Mouse (Mus musculus) brain, embryonic 18.5 days (tissue): ENCODE data around the gene Gm4881.
A peak's percentile ranks its signal among the peaks of the same experiment; 100 is the strongest.
"Not testable (repeated sequence)": the region's sequence is repeated elsewhere in the genome, so short reads cannot be mapped to it uniquely, and the experiment has no call there.

Experiments
- DNase-seq: peaks from one replicate; pipeline ENCODE4 v3.0.0-alpha.2; 2012; ENCODE audit warnings: low read depth, low spot score

Gm4881 gene

DNA sequence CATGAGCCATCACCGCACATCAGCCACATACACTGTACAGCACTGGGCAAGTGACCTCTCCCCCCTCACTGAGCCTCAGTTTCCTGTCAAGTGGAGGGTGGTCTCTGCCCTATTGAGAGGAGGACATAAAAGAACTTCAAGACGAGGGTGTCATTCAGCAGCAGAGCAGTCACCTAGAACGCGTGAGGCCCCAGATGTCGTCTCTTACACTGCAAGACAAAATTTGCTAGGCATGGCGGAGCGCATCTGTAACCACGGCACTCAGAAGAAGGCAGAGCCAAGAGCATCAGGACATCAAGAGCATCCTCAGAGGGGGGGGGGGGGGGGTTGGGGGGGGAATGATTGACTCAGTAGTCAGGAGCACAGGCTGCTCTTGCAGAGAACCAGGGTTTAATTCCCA lies 48.0 kb downstream of the Gm4881 start:
- no peak for DNase-seq

- not testable (repeated sequence) for DNase-seq
Observed at GRCm38 (mm10) chr7:24895749-24896148, 48.5 kb downstream of the Gm4881 start.

- no peak for DNase-seq
Observed at GRCm38 (mm10) chr7:24892125-24892583, 52.1 kb downstream of the Gm4881 start.

- no peak for DNase-seq
Observed at GRCm38 (mm10) chr7:24891241-24892124, 52.8 kb downstream of the Gm4881 start.

- DNase-seq = no peak
Observed at GRCm38 (mm10) chr7:24890281-24891216, 53.7 kb downstream of the Gm4881 start.

DNA sequence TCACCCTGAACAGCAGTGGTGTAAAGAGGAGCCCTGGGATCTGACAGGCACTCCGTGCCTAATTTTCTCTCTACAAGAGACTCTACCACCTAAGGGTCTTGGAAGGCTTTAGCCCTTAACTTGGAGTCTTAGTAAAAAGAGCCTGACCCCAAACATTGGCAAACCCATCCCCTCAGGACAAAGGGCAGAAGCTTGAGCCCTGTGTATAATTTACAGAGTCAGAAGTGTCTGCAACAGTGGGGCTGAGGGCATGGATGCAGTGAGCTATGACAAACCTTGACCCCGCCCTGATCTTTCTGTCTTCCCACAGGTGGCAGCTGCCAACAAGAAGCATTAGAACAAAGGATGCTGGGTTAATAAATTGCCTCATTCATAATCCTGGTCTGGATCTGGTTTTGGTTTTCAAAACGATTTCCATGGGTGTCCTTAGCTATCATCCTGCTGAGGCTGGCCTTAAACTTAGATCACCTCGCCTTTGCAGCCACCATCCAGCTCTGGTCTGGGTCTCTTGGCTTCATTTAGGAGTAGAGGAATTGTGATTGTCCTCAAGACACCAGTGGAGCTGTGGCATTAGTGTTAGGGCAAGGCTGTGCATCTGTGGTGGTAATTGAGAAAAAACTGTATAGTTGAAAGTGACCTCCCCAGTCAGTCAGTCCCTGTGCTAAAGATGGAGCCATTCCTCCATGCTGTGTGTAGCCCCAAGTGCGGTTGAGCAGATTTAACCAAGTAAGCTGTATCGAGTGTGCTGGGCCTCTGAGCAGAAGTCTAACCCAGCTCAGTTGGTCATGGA lies 54.7 kb downstream of the Gm4881 start:
- no peak for DNase-seq

GRCm38 (mm10) chr7:24887096-24887495 lies 57.2 kb downstream of the Gm4881 start:
- no peak for DNase-seq

DNA sequence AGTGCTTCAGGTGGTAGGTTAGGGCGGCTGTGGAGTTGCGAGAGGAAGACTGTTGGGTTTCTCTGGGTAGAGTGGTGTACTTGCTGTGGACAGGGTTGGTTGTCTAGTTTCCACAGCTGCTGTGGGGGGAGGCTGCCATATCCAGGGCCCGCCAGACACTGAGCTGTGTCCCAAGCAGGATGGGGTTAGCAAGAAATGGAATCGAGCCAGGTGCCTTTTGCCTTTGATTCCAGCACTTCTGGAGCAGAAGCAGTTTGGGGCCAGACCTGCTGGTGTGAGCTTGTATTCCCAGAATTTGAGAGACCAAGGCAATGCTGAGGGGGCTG lies 58.0 kb downstream of the Gm4881 start:
- no peak for DNase-seq

DNA sequence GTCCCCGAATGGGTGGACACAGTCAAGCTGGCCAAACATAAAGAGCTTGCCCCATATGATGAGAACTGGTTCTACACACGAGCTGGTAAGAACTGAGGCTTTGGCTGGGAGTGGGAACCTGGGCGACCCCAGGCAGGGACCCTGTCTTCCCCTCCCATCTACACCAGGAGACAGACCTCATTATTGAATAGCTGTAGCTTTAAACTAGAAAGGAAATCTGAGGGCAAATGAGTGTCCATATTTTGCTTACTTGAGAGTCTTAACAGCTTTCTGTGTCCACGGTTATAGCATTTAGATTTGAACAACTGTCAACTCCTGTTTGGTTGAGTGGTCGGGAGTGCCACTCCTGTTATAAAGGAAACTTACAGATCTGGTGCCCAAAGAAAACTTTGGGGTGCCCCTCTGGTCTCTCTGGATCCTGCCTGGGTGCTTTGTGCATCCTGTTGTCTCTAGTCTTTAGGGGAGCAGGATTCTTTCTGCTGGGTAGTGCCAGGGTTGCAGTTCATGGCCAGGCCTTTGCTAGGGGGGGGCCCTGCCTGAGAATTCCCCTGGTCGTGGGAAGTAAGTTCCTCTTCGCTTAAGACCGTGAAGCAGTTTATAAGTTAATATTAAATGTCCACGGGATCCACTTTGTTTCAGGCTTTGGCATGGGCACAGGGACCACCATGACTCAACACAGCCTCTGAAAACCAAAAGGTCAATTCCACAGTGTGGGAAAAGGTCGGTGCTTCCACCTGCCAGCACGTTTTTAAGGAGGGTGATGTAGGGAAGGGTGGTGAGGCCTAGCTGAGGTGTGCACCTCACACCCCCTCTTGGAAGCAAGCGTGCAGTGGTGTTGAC lies 58.6 kb downstream of the Gm4881 start:
- no peak for DNase-seq

DNA sequence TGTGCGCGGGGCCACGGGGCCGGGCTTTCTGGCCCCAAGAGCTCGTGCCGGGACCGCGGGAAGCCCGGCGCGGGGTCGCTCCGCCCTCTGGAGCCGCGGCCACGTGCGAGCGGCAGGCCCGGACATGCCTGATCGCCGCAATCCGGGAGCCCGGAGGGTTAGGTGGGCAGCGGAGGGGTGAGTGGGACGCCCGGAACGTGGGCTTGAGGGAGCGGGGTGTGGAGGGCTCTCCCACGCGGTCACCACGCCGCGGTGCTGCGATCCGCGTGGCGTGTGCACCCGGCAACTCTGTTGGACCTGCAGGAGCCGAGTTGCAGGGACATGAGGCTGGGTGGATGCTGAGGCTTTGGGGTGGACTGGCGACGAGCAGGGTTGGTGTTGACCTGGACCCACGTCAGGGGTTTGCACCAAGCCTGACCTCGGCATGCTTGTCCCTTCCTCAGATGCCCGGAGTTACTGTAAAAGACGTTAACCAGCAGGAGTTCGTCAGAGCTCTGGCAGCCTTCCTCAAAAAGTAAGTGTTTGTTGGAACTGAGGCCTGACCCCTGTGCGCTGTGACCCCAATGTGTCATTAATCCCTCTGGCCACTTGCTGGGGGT lies 59.5 kb downstream of the Gm4881 start:
- no peak for DNase-seq

DNA sequence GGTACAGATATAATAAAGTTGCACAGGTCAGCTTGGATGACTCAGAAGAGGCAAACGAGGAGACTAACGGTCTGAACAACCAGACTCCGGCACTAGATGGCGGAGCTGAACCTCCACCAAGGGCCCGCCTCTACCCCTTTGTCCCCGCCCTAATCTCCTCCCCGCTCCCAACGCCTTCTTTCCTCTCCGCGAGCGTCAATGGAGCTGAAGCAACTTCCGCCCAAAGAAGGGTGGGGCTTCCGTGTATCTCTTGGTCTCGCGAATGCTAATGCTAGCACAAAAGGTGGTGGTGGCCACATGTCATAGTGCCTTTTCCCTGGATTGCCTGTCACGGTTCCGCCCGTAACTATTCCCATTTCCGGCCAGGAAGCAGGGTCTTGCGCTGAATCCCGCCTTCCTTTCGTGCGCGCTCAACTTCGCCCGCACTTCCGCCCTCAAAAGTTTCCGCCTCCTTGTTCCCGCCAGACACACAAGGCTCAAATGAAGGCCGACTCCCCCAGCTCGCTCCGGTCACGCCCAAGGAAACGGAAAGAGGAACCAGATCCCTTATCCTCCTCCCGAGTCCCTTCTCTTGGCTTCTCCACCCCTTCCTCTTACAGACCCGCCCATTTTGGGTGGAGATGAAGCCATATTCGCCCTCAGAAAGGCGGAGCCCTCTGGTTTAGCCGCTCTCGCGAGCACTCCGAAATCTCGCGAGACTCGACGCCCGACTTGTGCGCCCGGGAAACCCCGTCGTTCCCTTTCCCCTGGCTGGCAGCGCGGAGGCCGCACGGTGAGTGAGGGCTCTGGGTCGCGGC lies 60.2 kb downstream of the Gm4881 start, which contains the start of gene Rps19:
TSS of gene Rps19 (plus strand) at position 476 of the 797 bp plus-strand sequence.
- peak; percentile 99 for DNase-seq

DNA sequence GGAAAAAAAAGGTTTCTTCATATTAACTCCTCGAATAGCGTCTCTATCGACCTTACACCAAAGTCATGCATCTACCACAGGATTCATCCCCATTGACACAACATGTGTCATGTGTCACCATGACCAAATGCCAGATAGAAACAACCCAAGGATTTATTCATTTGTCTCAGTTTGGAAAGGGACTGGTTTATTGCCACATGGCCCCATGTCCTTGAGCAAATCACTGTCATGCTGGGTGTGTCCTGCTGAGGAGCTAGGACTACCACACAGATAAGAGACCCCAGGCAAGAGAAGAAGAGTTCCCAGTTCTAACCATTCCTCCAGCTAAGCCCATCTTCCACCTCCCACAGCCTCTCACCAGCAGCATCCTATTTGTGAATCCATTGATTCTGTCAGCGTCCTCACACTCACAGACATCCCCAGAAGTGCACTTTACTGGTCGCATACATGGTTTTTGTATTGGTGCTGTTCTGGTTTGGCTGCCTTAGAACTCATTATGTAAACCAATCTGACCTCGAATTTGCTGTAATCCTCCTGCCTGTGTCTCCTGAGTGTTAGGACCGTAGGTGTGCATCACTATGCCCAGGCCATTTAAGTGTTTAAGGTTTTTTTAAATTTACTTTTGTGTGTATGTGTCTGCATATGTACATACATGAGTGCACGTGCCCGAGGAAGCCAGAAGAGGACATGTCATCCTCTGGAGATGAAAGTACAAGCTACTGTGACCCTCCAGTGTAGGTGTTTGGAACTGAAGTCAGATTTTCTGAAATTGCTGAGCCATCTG lies 61.7 kb downstream of the Gm4881 start:
- DNase-seq = no peak

DNA sequence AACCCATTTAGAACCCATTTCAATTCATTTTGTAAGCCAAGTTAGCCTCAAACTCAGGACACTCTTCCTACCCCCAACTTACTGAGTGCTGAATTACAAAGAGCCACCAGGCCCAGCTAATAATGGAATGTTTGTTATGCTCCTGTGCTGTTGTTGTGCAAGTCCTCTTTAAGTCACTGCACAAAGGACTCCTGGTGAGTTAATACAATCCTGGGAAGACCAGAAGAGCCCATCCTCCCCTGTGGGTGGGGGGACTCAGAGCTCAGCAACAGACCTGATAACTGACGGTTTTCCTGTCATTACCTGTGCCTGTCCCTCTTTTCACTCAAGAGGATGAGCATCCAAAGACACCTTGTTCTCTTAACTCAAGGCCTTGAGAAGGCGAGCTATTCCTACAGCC lies 64.7 kb downstream of the Gm4881 start:
- no peak for DNase-seq

DNA sequence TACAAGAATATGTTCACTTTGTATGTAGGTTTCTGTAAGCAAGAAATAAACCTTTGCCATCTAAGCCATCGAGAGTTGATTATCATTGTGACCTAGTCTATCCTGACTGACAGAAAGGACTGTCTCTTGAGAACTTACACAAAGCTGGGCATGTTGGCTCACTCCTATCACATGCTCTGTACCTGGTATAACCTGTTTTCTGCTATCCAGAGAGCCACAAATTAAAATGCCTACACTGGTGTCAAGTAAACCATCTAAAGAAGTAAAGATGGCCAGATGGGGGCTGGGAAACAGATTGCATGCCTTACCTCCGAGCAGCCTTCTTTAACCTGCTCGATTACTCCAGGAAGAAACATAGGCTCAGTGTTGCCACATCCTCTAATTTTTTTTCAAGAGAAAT lies 66.7 kb downstream of the Gm4881 start:
- no peak for DNase-seq
